Mouse (Mus musculus) lung, embryonic 15.5 days (tissue): Measurements from ENCODE around the gene Plagl1. TPM values are rescaled to one million over a fixed set of nuclear protein-coding genes. Genes with fewer than 3 reads are reported as not detected.

ENCODE experiments used
- ATAC-seq: fragments of 200-750 bp; cut with Nextera tagmentation; 2 replicates; pipeline ENCODE4 v1.8.0; 2017; ENCODE audit warnings: moderate number of reproducible peaks, borderline replicate concordance; ENCODE audit not compliant: low FRiP score, low TSS enrichment; ENCODE audit errors: extremely low read depth
- H3K27ac ChIP-seq: fragments of 300-500 bp; sonication (generic); 2 replicates; pipeline ENCODE4 v1.5.1; 2015; ENCODE audit warnings: moderate library complexity, mild to moderate bottlenecking, inconsistent platforms
- H3K27me3 ChIP-seq: fragments of 300-500 bp; sonication (generic); 2 replicates; pipeline ENCODE4 v1.6.1; 2015; ENCODE audit warnings: inconsistent platforms
- H3K36me3 ChIP-seq: fragments of 300-500 bp; sonication (generic); 2 replicates; pipeline ENCODE4 v1.6.1; 2015; ENCODE audit warnings: inconsistent platforms
- H3K4me1 ChIP-seq: fragments of 300-500 bp; sonication (generic); 2 replicates; pipeline ENCODE4 v1.6.1; 2015; ENCODE audit warnings: inconsistent platforms
- H3K4me2 ChIP-seq: fragments of 300-500 bp; sonication (generic); 2 replicates; pipeline ENCODE4 v1.6.1; 2015; ENCODE audit warnings: inconsistent platforms, mild to moderate bottlenecking, moderate library complexity
- H3K4me3 ChIP-seq: fragments of 300-500 bp; sonication (generic); 2 replicates; pipeline ENCODE4 v1.5.1; 2015; ENCODE audit warnings: mild to moderate bottlenecking, inconsistent platforms
- H3K9ac ChIP-seq: fragments of 300-500 bp; sonication (generic); 2 replicates; pipeline ENCODE4 v1.6.1; 2015; ENCODE audit warnings: inconsistent platforms
- H3K9me3 ChIP-seq: fragments of 300-500 bp; sonication (generic); 2 replicates; pipeline ENCODE4 v1.6.1; 2016; ENCODE audit warnings: inconsistent platforms
- WGBS: fragments of 180-500 bp; shearing (Covaris S2); methylation state at CpG from one replicate; pipeline ENCODE4 v1.1.7; 2015; 5-methylcytosine and 5-hydroxymethylcytosine counted together
- polyA plus RNA-seq: library from polyadenylated mRNA; unstranded; fragments of >200 nt; fragmentation: Nextera tagmentation; extraction: Ambion mirVana; gene quantifications from 2 replicates; pipeline ENCODE4 v1.2.1, GENCODE M21; 2015

The Plagl1 gene
- polyA plus RNA-seq, 1 experiment from 2014 or later, result 134 TPM

DNA sequence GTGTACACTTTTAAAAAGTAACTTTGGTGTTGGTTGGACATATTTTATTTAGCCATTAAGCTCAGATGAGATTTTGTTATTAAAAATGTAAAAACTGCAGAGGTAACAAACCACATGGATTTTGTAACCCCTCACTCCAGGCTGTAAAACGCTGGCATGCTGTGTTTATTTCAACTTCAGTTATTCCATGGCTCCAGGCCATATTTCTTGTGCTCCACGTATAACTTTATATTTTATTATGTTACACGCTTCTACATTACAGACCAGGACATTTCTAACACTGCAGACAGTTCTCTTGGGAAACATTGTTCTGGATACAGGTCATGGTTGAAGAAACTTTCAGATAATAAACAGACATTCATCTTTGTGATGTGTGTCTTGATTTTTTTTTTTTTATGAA lies 32.7 kb downstream of the Plagl1 start:
- H3K4me1 ChIP-seq, result no peaks in the 10 kb centered on the region
- no peaks in the 10 kb centered on the region for H3K27me3 ChIP-seq
- no peak overlapping the region for H3K9ac ChIP-seq
- H3K4me2 ChIP-seq, result peak overlapping the region; percentile 66
- peaks cover 22% of the 10 kb centered on the region for H3K9me3 ChIP-seq
- H3K4me3 ChIP-seq, result peak overlapping the region; percentile 11; the same call in 1 of the 2 replicates
- peaks cover 5% of the 10 kb centered on the region; the same call in 1 of the 2 replicates for H3K36me3 ChIP-seq
- no peak for ATAC-seq
- 47% methylated on average over 3 of the region's 3 CpGs for WGBS
- no peak overlapping the region for H3K27ac ChIP-seq

DNA sequence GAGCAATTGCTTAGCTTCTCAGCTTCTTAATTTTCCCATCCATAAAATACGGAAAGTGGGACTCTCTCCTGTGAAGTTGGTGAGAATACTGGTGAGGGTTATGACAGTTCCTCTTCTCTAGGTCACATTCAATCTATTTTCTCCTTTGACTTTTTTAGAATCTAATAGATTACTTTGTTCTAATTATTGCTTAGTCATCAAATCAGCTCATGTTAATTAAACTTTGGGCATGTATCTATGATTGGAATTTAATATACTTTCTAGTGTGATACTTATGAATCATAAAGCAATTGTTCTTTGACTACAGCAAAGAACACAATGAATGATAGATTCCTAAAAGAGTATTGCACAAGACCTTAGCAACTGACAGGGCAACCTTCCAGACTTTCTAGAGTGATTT lies 38.6 kb downstream of the Plagl1 start:
- H3K27ac ChIP-seq, result no peak overlapping the region
- H3K4me1 ChIP-seq, result peaks cover 22% of the 10 kb centered on the region
- WGBS, result 83% methylated on average over 1 of the region's 1 CpGs
- H3K9me3 ChIP-seq, result no peaks in the 10 kb centered on the region
- no peak for ATAC-seq
- H3K4me2 ChIP-seq, result no peak overlapping the region
- H3K4me3 ChIP-seq, result no peak overlapping the region
- no peaks in the 10 kb centered on the region for H3K27me3 ChIP-seq
- no peak overlapping the region for H3K9ac ChIP-seq
- H3K36me3 ChIP-seq, result no peaks in the 10 kb centered on the region

GRCm38 (mm10) chr10:13100061-13100648 lies 39.9 kb downstream of the Plagl1 start:
- no peak overlapping the region for H3K4me2 ChIP-seq
- no peaks in the 10 kb centered on the region for H3K9me3 ChIP-seq
- H3K4me3 ChIP-seq, result no peak overlapping the region
- no peaks in the 10 kb centered on the region for H3K36me3 ChIP-seq
- H3K9ac ChIP-seq, result no peak overlapping the region
- H3K27ac ChIP-seq, result peak overlapping the region; percentile 62
- ATAC-seq, result no peak
- 62% methylated on average over 6 of the region's 6 CpGs for WGBS
- no peaks in the 10 kb centered on the region for H3K27me3 ChIP-seq
- peaks cover 22% of the 10 kb centered on the region for H3K4me1 ChIP-seq

DNA sequence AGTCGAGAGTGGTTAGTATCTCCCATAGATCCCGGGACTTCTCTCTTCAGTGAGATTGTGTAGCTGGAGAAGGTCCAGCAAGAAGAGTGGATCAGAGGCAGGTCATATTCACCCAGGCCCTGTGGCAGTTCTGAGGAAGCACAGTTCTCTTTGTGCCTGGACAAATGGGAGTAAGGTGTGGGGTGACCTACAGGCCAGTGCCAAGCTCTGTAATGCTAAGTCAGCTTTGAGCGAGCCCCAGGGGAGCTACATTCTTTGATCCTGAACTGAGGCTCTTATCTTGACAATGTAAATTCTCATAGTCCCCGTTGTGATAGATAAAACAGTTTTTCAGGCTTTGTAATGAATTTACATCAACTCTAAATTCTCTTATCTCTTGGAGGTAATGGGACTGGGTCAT lies 42.1 kb downstream of the Plagl1 start:
- H3K4me3 ChIP-seq, result no peak overlapping the region
- H3K27me3 ChIP-seq, result no peaks in the 10 kb centered on the region
- ATAC-seq, result no peak
- no peaks in the 10 kb centered on the region for H3K9me3 ChIP-seq
- no peaks in the 10 kb centered on the region for H3K36me3 ChIP-seq
- H3K4me1 ChIP-seq, result peaks cover 30% of the 10 kb centered on the region
- WGBS, result 57% methylated on average over 4 of the region's 4 CpGs
- H3K4me2 ChIP-seq, result no peak overlapping the region
- H3K27ac ChIP-seq, result no peak overlapping the region
- H3K9ac ChIP-seq, result no peak overlapping the region

DNA sequence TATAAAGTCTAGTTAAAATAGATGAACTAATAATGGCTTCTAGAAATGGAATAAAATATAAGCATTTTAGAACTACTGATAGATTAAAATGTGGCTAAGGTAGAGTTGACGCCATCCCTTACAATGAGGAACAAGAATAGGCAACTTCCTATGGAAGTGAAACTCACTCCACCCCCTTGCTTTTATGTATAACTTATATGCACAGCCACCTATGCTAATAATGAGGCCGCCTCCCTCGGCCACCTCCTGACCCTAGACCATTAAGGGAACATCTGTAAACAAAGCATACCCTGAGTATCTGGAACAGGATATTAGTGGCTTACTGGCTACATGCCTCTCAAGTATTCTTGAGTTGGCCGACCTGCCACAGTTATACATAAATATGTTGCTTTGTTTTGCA lies 43.5 kb downstream of the Plagl1 start:
- 70% methylated on average over 4 of the region's 4 CpGs for WGBS
- ATAC-seq, result no peak
- H3K36me3 ChIP-seq, result no peaks in the 10 kb centered on the region
- H3K4me1 ChIP-seq, result peaks cover 32% of the 10 kb centered on the region
- no peaks in the 10 kb centered on the region for H3K27me3 ChIP-seq
- H3K9me3 ChIP-seq, result no peaks in the 10 kb centered on the region
- no peak overlapping the region for H3K4me3 ChIP-seq
- no peak overlapping the region for H3K27ac ChIP-seq
- no peak overlapping the region for H3K9ac ChIP-seq
- H3K4me2 ChIP-seq, result no peak overlapping the region

- H3K4me2 ChIP-seq, result no peak overlapping the region
- peak overlapping the region; percentile 44 for H3K27ac ChIP-seq
- peak; percentile 35; the same call in 1 of the 2 replicates for ATAC-seq
- peaks cover 19% of the 10 kb centered on the region; the same call in 1 of the 2 replicates for H3K4me1 ChIP-seq
- no peaks in the 10 kb centered on the region for H3K9me3 ChIP-seq
- no peaks in the 10 kb centered on the region for H3K27me3 ChIP-seq
- no peak overlapping the region for H3K4me3 ChIP-seq
- H3K36me3 ChIP-seq, result no peaks in the 10 kb centered on the region; the same call in 1 of the 2 replicates
- WGBS, result 44% methylated on average over 9 of the region's 9 CpGs
- H3K9ac ChIP-seq, result no peak overlapping the region
These were observed 46.8 kb downstream of the Plagl1 start for GRCm38 (mm10) chr10:13106909-13107624.

GRCm38 (mm10) chr10:13108021-13108548 lies 47.8 kb downstream of the Plagl1 start:
- ATAC-seq, result no peak
- no peaks in the 10 kb centered on the region for H3K9me3 ChIP-seq
- no peak overlapping the region for H3K4me3 ChIP-seq
- H3K4me2 ChIP-seq, result no peak overlapping the region
- peak overlapping the region; percentile 44 for H3K27ac ChIP-seq
- H3K36me3 ChIP-seq, result no peaks in the 10 kb centered on the region; the same call in 1 of the 2 replicates
- H3K27me3 ChIP-seq, result no peaks in the 10 kb centered on the region
- H3K4me1 ChIP-seq, result peaks cover 16% of the 10 kb centered on the region; the same call in 1 of the 2 replicates
- no peak overlapping the region for H3K9ac ChIP-seq
- 54% methylated on average over 7 of the region's 7 CpGs for WGBS

DNA sequence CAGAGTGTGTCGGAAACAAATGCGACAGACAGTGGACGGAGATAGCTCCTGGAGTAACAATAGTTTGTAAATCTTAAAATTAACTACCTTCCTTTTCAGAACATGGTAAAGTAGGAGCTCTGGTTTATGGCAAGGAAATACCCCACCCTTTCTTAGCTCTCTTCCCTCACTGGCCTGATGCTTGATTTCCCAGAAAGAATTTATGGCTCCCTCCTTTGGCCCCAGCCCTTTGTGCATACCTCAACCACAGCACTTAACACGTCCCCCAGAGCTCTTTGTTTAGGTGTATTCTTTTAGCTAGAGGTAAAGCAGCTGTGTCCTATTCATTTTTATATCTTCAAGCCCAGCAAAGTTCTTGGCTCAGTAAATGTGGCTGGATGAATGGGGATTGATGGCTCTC lies 48.5 kb downstream of the Plagl1 start:
- no peak for ATAC-seq
- Histone ChIP-seq H3K9me3 (no peaks in the 10 kb centered on the region), H3K4me2 (no peak overlapping the region), H3K4me3 (no peak overlapping the region), H3K27me3 (no peaks in the 10 kb centered on the region), H3K4me1 (peaks cover 16% of the 10 kb centered on the region; the same call in 1 of the 2 replicates), H3K36me3 (no peaks in the 10 kb centered on the region; the same call in 1 of the 2 replicates), H3K27ac (peak overlapping the region; percentile 44; the same call in 1 of the 2 replicates), H3K9ac (no peak overlapping the region)
- 61% methylated on average over 4 of the region's 4 CpGs for WGBS

DNA sequence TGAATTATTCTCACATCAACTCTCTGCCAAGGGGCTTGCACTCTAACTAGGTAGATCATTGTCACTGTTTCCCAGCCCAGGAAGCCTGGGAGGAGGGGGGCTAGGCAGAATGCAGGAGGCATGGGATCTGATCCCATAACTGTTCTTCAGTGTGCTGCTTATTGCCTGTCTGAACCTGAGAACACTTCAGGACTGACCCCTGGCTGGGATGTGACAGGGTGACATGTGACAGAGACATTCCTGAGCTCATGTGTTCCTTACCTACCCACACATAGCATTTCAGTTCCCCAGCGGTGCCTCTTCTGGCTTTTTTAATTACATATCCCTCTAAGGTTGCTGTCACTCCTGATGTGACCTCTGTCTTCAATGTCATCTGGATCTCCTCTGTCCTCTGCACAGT lies 49.5 kb downstream of the Plagl1 start:
- Histone ChIP-seq H3K36me3 (peaks cover 2% of the 10 kb centered on the region; the same call in 1 of the 2 replicates), H3K4me1 (peaks cover 16% of the 10 kb centered on the region; the same call in 1 of the 2 replicates), H3K4me2 (no peak overlapping the region), H3K27me3 (no peaks in the 10 kb centered on the region), H3K4me3 (no peak overlapping the region), H3K9ac (no peak overlapping the region), H3K9me3 (no peaks in the 10 kb centered on the region), H3K27ac (no peak overlapping the region)
- 69% methylated on average over 1 of the region's 1 CpGs for WGBS
- ATAC-seq, result no peak

- H3K36me3 ChIP-seq, result peaks cover 5% of the 10 kb centered on the region; the same call in 1 of the 2 replicates
- 27% methylated on average over 3 of the region's 3 CpGs for WGBS
- H3K4me2 ChIP-seq, result no peak overlapping the region
- H3K4me1 ChIP-seq, result peaks cover 12% of the 10 kb centered on the region
- no peak overlapping the region for H3K27ac ChIP-seq
- H3K9me3 ChIP-seq, result no peaks in the 10 kb centered on the region
- no peaks in the 10 kb centered on the region for H3K27me3 ChIP-seq
- H3K9ac ChIP-seq, result no peak overlapping the region
- no peak overlapping the region for H3K4me3 ChIP-seq
- ATAC-seq, result no peak
These were observed 52.5 kb downstream of the Plagl1 start for GRCm38 (mm10) chr10:13112849-13113248.

DNA sequence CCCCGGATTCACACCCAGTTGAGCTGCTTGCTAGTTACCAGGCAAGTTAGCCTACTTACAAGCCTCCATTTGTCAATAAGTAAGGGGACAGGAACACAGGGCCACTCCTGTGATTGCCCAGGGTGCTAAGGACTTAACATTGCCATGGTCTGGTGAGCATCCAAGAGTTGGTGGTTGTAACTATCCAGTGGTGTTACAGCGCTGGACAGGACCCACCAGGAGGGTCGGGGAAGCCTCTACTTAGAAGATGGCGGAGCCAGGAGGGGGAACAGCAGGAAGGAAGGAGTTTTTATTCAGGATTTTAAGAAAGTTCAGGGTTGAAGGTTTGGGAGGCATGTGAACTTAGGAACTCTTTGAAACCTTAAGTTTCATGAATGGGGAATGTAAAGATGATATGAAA lies 53.3 kb downstream of the Plagl1 start:
- no peak overlapping the region for H3K4me3 ChIP-seq
- H3K27me3 ChIP-seq, result no peaks in the 10 kb centered on the region
- WGBS, result 83% methylated on average over 4 of the region's 4 CpGs
- no peak overlapping the region for H3K9ac ChIP-seq
- H3K27ac ChIP-seq, result no peak overlapping the region
- no peaks in the 10 kb centered on the region for H3K9me3 ChIP-seq
- H3K36me3 ChIP-seq, result peaks cover 5% of the 10 kb centered on the region; the same call in 1 of the 2 replicates
- H3K4me2 ChIP-seq, result no peak overlapping the region
- ATAC-seq, result no peak
- peaks cover 16% of the 10 kb centered on the region for H3K4me1 ChIP-seq

DNA sequence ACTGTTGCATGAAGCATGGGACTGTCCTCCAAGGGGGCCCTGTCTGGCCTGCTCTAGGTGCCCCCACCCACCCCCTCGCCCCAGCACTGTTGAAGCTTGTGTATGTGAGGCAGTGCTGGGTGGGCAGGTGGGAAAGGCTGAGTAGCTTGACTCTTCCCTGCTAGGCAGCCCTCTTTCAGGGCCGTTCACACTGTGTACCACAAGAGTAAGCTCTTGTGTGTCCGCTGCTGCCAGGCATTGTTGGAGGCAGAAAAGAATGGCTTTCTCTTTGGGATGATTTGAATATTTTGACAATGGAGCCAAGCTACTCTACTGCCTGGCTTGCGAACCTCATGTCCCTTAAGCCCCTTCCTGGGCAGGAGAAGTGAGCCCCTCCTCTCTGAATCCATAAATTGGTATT lies 54.7 kb downstream of the Plagl1 start:
- H3K4me3 ChIP-seq, result no peak overlapping the region
- H3K9me3 ChIP-seq, result no peaks in the 10 kb centered on the region
- no peak for ATAC-seq
- no peak overlapping the region for H3K4me2 ChIP-seq
- WGBS, result 70% methylated on average over 4 of the region's 4 CpGs
- no peak overlapping the region for H3K9ac ChIP-seq
- H3K36me3 ChIP-seq, result peaks cover 5% of the 10 kb centered on the region; the same call in 1 of the 2 replicates
- H3K27me3 ChIP-seq, result no peaks in the 10 kb centered on the region
- no peak overlapping the region for H3K27ac ChIP-seq
- peaks cover 17% of the 10 kb centered on the region for H3K4me1 ChIP-seq
